Mouse (Mus musculus) heart, postnatal 4 days (tissue): ENCODE data around the gene 1700015G11Rik. TPM values are rescaled to one million over a fixed set of nuclear protein-coding genes. Genes with fewer than 3 reads are reported as not detected.

Source experiments
- DNase-seq: peaks from one replicate; pipeline ENCODE4 v3.0.0; 2021
- total RNA-seq, 2 experiments: library from RNA; stranded (reverse); gene quantifications; 2 replicates each; pipeline ENCODE4 v1.2.3; 2021

Gene 1700015G11Rik
- not detected for total RNA-seq

DNA sequence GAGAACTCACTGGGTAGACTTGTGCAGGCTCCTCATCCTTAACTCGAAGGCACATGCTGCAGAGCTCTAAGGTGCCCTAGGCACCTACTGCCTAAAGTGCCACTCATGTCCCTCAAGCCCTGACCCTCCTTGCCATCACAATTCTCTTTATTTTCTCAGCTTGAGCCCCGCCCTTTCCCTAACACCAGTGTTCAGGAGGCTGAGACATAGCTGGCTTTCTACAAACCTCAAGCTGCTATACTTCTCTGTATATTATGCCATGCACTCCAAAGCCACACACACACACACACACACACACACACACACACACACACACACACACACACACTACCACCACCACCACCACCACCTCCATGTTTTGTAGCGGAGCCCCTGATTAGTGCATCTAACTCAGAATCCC, at the start of gene 1700015G11Rik:
TSS of gene 1700015G11Rik (minus strand) at position 101 of the 400 bp plus-strand sequence.
- DNase-seq = no peak

DNA sequence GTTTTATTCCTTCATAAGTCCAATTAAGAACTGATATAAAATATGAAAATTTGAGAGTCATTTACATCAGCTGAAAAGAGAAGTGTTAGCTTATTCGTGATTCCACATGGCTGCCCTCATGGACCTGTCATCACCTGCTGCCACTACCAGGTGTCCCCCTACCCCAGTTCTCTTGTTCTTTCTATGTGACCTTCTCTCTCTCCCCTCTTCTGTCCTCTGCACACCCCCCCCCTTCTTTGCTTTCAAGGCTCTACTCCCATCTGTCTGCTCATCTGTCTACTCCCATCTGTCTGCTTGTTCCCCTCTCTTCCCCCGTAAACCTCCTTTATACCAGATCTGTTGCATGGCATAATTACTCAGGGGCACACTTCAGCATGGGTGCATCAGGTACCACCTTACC, 41.4 kb upstream of the 1700015G11Rik start:
- DNase-seq = no peak

DNA sequence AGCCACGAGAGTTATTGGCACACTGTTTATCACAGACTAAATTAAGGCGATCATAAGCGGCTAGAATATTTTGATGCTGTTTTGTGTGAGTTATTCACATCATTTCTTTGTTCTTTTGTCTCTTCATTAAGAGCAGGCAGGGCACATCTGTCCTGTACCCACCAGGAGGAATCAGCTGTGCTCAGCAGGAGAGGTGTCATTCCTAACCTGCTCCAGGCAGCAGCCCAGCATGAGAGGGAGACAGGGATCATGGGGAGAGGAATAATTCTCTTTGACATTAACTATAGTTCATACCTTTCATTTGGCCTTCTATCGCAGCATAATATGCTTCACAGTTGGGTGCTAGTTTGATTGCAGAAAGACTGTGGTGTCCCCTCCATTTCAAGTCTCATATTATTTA, 40.7 kb upstream of the 1700015G11Rik start:
- no peak for DNase-seq

DNA sequence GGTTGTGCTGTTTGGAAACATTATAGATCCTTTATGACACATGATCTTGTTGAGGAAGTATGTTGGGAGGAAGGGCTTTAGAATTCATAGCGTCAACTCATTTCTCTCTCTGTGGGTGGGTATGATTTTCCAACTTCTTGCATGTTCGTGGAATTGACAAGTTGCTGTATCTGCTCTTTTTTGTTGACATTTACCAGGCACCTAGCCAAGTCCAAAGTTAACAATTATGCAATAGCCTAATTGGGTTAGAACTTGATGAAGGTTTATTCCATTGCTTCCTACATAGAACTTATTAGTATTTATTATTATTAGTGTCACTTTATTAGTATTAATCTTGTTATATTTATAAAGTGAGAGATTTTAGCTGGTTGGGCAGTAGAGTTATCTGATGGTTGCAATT, 40.3 kb upstream of the 1700015G11Rik start:
- no peak for DNase-seq

DNA sequence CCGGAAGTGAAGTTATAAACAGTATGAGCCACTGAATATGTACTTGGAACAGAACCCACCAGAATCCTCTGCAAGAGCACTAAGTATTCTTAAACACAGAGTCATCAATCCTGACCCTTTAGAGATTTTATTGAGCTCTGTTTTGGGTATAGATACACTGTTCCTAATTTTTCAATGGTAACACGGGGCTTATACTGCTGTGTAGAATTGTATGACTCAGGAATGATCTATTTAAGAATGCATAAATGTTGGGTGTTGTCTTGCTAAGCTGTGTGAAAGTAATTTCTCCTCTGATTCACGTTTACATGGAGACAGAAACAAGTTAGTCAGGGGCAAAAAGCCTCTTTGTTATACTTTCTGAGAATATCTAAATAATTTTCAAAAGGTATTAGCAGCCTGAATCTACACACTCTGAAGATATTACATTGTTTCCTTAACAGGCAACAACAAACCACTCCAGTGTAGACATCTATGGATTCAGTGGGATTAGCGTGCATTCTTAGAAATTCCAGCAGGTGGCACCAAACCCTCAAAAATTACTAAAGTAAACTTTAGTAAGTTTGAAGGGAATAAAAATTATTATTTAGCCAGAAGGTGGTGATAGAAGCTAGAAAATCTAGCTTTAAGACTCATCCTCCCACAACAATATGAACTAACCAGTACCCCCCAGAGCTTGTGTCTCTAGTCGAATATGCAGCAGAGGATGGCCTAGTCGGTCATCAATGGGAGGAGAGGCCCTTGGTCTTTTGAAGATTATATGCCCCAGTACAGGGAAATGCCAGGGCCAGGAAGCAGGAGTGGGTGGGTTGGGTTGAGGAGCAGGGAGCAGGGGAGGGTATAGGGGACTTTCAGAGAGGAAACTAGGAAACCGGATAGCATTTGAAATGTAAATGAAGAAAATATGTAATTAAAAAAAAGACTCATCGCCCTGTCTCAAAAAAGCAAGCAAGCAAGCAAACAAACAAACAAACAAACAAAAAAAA, 22.4 kb upstream of the 1700015G11Rik start:
- DNase-seq = peak; percentile 43

DNA sequence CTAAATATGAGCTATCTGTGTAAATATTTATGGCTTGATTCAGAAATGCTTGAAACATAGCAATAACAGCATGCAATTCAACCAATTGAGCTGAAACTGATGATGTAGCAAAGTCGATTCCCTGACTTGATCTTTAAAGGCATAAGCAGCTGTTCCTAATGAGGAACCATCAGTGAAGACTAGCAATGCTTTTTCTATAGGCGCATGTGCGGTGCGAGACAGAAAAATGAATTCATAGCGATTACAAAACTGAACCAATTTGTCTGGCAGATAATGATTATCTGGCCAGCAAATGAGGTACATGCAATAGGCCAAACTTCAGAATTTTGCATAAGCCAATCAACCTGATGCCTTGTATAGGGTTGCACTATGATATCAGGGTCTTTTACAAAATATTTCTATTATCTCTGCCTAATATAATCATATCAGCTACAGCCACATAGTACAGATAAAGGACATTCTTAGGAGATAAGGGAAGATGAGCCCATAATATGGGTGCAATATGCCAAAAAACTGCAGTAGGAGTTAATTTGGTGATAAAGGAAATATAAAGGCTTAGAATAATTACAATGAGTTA, 8.6 kb upstream of the 1700015G11Rik start:
- no peak for DNase-seq

DNA sequence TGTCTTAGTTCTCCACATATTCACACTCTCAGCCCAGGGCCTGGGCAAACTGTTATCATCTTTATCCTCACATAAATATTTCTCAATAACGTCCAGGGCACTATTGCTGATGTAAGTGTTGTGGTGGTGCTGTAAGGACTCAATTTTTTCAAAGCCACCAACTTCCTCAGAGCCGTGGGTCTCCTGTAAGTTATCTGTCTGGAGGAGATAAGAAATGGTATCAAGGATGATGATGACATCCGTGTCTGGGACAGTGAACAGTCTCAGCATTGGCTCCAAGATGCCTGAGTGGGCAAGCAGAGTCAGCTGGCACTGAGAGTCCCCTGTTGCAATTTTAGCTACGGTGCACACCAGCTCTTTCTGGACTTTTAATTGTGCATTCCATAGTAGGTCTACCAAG, 6.5 kb upstream of the 1700015G11Rik start:
- no peak for DNase-seq

DNA sequence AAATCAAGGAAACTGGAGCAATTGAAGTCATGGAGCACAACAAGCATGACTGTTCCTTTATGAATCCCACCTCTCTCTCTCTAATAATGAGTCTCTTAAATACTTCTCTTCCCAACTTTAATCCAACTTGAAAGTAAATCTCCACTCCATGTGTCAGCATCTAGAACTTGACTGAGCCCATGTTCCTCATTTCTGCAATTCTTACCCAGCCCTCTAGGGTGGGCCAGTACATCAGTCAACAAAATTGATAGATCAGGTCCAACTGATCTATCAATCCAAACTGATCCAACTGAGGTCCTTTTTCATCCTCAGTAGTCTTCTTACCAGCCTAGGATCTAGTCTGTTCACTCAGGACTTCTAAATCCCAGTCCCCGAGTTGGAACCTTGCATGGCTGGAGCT, 348 bp downstream of the 1700015G11Rik start:
- DNase-seq = no peak

DNA sequence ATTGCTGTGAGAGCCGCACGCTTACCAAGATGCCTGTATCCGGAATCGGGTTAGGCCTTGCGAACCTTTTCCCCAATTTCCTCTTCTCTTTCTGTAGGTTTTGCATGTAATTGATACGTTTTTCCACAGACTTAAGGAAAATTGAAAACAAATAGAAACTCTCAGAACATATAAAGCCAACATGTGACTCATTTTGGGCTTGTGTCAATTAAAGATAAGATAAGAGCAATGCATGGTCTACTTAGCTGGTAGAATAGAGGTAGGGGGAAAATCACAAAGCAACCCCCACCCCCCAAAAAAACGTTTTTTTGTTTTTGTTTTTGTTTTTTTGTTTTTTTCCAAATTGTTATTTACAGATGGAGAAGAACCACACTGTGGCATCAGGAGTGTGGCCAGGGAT, 2.1 kb downstream of the 1700015G11Rik start:
- no peak for DNase-seq

DNA sequence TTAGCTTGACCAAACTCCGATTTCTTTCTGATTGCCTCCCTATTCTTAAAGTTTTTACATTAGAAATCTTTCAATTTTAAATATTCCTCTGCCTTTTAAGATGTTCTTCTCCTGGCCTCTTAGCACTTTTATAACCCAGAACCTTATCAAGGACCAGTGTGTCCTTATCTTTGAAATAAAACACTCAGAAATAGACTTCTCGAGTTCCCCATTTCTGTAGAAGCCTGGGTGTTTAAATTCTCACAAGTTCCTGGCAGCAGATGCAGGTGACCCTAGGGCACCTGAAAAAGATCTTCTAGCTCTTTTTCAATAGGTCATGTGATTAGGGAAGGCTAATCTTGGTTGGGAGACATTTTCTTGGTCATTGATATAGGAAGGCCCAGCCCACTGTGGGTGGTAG, 8.4 kb downstream of the 1700015G11Rik start:
- DNase-seq = no peak

DNA sequence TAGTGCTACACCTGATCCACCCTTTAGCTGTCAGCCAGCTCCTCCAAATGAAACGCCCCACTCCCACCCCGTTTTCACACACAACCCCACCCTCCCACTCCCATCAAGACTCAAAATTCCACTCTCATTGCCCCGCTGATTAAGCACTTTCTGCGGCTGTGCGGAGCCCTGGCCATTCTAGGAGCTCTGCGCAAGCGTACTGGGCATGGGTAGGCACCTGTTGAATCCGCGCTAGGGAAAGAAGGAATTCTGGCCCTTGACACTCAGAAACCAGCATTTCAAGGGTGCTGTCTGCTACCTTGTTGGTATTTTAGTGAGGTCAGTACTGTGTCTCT, 9.3 kb downstream of the 1700015G11Rik start:
- no peak for DNase-seq

DNA sequence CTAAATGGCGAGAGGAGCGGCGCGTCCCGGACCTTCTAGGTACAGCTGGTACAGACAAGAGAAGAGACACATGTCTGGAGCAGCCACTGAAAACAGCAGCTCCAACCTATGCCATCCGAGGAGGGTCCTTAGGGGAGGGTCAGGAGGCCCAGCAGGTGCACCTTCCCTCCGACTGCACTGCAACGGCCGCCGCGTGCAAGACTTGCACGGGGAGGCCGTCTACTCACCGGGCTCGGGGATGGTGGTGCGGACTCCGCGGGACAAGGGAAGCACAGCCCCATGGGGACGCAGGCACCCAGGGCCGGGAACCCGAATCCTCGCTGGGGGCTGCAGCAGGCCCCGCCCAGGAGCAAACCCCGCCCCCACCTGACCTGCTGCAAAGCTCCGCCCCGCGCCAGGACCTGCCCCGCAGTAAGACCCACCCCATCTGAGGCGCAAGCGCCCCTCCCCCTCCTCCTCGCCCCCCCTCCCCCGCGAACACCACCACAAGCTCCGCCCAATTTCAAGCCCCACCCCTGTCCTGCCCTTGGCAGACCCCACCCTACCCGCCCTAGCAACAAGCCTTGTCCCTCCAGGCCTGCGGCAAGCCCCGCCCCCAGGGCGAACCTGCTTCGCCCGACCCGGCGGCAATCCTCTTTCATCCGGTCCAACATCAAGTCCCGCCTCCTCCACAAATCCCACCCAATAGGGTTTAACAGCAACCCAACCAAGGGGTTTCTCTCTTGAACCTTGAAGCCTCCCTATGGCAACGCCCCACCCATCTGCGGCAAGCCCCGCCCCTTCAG, 9.8 kb downstream of the 1700015G11Rik start, which contains the start of gene Svip:
TSS of gene Svip (minus strand) at position 508 of the 785 bp plus-strand sequence.
- DNase-seq = peak; percentile 87

DNA sequence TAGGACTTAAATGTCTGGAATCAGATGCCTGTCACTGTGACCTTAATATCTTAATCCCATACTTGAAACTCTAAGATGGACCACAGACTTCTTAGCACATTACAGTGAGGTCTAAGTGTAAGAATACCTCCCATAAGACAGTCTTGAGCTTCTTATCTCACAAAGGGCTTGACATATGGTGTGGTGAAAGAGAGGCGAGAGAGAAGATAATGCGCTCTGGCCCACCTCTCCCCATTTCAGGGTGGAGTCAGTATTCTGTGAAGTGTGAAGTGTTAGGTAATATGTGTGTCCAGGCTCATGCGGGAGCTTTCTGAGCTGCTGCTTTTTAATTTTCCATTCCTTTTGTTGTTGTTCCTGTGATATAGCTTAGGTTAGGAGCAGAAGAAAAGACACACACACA, 24.5 kb downstream of the 1700015G11Rik start:
- no peak for DNase-seq

DNA sequence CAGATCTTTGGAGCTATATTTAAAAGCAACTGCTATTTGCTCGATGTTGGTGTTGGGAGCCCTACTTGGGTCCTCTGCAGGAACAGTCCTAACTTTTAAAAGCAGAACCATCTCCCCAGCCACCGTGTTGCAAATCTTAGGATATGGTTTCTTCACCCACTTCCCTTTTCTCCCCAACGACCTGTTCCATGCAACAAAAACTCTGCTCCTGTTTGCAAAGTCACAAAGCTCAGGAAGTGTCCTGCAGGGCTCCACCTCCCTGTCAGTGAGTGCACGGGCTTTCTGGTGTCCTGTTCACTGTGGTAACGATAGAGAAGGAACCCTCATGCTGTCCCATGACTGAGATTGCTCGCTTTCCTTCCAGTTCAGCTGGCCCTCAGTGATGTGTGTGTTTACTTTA, 28.6 kb downstream of the 1700015G11Rik start:
- DNase-seq = no peak

DNA sequence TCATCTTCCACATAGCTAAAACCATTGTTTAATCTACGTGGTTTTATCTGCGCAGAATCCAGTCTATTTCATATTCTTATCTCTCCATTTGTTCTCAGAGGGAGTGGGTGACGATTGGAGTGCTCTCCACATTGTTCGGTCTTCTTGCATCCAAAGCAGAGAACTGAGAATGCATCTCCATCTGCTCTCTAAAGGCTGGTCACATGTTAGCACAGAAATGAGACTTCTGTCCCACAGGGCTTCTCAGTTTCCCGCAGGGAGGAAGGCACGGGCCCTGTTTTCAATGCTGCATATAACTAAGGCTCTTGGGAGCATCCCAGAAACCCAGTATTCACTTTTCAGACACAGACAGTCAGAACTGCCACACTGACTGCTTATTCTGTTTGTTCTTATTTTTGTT, 29.8 kb downstream of the 1700015G11Rik start:
- DNase-seq = no peak

DNA sequence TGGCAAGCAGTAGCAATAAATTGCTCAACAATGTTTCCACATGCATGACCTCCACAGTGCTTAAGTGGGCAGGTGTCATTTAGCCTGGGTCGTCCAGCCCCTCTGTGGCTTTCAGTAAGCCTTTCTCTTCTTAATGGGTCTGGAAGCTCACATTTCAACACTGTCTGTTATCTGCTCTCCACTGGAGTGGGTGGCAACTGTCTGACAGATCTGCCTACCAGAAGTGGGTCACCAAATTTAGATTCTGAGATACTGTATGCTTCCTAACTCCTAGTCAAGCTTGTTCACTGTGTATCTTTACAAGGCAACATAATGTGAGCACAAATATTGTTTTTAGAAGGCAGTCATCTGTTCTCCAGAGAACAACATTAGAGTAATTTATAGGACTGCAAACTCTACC, 33.2 kb downstream of the 1700015G11Rik start:
- DNase-seq = no peak

DNA sequence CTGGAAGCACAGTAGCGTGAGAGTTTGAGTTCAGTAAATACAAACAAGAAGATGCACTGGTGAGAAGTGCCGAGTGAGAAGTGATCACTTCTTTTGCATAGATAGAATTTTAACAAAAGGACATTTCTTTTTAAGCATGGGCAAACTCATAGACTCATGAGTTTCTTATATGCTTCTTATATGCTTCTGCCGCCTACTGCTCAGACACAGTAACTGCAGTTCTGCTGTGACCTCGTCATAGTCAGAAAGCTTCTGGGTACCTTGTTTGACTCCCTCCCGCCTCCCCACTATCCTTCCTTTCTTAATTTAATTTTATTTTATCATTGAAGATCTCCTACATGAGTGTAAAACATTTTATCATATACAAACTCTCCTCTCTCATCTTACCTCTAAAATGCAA, 36.3 kb downstream of the 1700015G11Rik start:
- DNase-seq = peak; percentile 14

DNA sequence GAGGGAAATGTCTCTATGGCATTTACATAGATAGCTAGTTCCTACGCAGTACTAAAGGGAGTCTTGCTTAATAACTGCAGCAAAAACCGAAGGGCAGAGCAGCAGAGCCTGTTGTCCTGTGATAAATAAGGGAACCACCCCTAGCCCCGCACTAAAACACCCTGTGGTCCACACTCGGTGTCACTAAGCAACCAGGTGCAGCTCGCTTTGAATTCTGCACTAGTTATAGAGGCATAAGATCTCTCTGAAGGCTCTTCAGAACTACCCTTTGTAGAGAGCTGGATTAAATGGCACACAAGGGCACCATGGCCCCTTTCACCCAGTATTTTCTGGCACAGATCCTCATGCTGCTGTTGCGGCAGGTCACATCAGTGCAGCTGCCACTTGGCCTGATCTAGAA, 40.3 kb downstream of the 1700015G11Rik start:
- DNase-seq = no peak

DNA sequence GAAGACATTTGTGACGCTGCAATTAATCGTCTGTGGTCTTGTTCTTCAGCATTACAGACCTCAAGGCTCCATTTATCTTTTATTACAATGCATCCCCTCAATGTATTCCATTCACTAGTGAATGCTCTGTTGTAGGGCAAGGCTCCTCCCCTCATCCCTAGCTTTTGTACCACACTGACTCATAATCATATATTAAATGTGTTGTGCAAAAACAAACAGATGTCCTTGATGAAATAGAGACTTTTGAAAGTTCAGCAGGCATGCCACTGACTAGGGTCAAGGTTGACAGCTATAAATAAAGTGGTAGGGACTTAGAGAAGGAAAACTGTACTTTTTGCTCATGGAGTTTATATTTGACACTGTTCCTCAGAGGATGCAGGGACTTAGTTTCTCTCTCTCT, 42.0 kb downstream of the 1700015G11Rik start:
- no peak for DNase-seq

DNA sequence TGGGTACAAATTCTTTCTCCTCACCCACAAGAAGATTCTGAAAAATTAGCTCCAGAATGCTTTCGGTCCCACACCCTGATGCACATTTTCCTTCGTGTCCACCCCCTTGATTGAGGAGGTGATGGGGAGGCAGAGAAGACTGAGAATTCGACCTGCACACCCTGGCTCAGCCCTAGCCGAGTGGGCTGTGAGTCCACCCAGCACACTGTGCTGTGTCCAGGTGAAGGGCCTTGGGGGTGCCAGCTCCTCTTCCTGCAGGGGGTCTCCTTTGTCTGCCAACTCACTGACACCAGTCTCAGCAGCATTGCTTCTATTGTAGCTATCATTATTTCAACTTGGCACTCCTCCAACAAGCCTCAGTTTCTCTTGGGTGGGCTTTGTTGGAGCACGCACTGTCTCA, 42.4 kb downstream of the 1700015G11Rik start:
- no peak for DNase-seq

DNA sequence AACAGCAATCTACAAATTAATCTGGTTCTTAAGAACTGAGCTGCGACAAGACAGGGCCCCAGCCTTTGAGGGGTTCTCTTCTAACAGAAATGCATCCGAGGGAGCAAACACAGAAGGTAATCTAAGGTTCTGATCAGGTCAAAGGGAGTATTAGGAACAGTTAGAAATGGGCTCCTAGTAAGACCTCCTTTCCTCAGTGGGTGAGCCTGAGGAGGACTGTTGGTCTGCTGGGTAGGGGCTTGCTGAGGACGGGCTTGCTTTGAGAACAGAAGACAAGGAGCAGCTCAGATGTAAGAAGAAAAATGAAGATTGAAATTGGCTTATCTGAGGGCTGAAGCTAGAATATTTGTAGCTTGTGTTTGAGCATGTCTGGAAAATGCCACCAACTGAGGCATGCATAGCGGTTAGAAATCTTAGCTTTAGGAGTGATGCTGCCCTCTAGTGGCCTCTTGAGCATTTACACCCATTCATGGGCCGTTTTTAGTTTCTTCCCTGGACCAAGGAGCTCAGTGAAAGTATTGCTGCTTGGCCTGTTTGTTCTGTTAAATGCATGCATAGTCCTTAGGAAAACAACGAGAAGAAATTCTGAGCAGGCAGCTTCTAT, 43.2 kb downstream of the 1700015G11Rik start:
- DNase-seq = peak; percentile 34

DNA sequence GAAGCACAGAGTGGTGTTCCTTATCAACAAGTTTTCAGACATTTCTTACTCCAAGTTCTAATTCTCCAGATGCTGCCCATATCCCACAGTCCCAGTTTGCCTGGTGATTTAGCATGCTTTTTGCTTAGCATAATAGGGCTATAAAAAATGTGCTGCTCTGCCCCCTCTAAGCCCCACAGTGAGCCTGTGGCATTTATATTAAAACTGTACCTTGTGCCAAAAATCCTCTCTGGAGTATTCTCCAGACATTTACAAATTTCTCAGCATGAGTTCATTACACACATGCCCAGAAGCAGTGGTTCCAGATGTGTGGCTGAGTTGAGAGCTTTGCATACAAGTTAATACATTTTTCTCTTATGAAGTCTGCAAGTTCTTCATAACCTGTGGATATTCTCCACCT, 46.1 kb downstream of the 1700015G11Rik start:
- DNase-seq = no peak

DNA sequence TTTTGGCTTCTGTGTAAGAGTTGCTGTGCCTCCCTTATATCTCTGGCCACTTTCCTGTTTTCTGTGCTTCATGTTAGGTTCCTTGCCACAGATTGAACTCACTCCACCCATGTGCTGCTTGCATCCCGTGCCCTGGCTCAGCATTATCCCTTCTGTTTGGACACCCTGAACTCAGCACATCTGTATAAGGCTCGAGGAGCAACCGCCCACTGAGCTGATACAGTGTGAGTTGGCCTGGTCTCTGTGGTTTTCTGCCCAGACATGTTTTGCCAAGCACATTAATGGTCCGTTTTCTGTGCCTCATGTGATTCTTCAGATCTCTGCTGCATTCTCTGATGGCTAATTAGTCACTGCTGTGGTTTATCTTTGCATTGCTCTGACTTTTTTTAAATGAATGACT, 47.9 kb downstream of the 1700015G11Rik start:
- no peak for DNase-seq
